Mouse (Mus musculus) thymus, postnatal 14 days (tissue): ENCODE measurements around the gene Wdr64.

Source experiments
- DNase-seq: peaks from one replicate; pipeline ENCODE4 v3.0.0; 2021

The Wdr64 gene

GRCm38 (mm10) chr1:175698293-175698692, at the start of gene Wdr64:
Gene Wdr64, plus strand, starts transcription at chr1:175698593.
- no peak for DNase-seq

- DNase-seq, result no peak
Observed at GRCm38 (mm10) chr1:175648615-175649014, 49.8 kb upstream of the Wdr64 start.

DNA sequence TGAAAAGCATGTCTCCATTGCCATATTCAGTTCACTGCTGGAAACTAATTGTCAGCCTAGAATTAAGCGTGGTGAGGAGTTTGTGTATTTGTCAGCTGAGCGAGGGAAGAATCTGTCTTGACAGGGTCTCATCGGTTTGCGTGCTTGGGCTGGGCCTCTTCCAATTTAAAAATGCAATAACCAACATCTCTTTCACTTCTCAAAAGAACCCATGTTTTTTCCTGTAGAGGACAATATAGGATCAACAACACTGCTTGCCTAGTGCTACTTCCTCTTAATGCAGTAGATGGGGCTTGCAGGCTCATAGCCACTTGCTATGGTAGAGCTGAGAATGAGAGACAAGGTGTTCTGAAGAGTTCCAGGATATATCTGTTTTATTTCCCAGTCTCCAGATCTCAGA, 38.5 kb upstream of the Wdr64 start:
- no peak for DNase-seq

DNA sequence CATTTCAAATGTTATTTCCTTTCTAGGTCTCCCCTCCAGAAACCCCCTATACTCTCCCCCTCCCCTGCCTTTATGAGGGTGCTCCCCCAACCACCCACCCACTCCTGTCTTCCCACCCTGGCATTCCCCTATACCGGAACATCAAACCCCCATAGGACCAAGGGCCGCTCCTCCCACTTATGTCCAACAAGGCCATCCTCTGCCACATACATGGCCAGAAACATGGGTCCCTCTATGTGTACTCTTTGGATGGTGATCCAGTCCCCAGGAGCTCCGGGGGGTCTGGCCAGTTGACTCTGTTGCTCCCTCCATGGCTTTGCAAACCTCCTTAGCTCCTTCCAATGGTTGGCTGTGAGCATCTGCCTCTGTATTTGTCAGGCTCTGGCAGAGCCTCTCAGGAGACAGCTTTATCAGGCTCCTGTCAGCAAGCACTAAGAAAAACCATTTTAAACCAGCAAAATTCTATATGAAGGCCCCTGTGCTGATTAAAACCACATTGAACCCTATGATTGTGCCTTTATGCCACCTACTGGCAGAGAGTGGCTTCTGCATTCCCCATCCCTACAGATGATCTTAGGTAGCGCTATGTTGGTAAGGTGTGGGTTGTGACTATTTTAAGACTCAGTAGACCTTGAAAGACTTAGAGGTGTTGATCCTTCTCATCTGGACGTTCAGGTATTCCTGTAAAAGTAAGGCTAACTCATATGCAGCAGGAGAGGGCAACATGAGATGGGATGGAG, 29.6 kb upstream of the Wdr64 start:
- DNase-seq, result peak; percentile 55

DNA sequence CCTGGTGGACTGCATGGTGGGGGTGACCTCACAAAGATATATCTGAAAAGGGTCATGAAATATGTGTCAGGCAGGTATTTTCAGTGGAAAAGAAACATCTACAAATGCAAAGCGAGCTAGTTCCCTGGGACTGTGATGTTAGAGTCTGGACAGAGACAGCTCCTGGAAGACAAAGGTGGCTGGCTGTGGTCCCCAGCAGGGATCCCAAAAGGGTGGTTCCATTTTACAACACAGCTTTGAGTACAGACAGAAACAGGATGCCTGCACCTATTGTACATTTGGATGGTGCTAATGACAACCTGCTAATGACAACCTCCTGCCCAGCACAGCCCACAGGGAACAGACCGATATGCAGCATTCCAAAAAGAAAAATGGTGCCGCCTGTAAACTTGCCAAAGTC, 28.9 kb upstream of the Wdr64 start:
- no peak for DNase-seq

GRCm38 (mm10) chr1:175670042-175670441, 28.4 kb upstream of the Wdr64 start:
- no peak for DNase-seq

GRCm38 (mm10) chr1:175671626-175672025, 26.8 kb upstream of the Wdr64 start:
- DNase-seq, result no peak

- no peak for DNase-seq
Observed at GRCm38 (mm10) chr1:175673563-175674325, 24.6 kb upstream of the Wdr64 start.

DNA sequence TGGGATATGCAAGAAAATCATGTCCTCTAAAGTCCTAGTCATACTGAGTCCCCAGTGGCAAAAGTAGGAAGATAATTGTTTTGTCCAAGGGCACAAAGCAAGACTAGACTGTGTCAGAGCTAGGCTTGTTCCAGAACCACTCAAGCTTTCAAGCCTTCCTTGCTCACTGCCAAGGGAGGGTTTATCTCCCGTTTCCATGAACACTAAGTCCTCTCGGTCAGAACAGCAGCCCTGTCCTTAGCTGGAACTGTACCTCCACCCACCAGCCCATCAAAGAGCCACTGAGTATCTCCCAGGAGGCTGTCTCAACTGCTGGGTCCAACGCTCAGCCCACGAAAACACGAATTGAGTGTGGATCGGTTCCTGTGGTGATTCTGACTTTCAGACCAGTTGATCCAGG, 23.3 kb upstream of the Wdr64 start:
- no peak for DNase-seq

GRCm38 (mm10) chr1:175677459-175677858, 20.9 kb upstream of the Wdr64 start:
- DNase-seq, result no peak

- DNase-seq, result no peak
Observed at GRCm38 (mm10) chr1:175680995-175681394, 17.4 kb upstream of the Wdr64 start.

GRCm38 (mm10) chr1:175691686-175692245, 6.6 kb upstream of the Wdr64 start:
- DNase-seq, result no peak

DNA sequence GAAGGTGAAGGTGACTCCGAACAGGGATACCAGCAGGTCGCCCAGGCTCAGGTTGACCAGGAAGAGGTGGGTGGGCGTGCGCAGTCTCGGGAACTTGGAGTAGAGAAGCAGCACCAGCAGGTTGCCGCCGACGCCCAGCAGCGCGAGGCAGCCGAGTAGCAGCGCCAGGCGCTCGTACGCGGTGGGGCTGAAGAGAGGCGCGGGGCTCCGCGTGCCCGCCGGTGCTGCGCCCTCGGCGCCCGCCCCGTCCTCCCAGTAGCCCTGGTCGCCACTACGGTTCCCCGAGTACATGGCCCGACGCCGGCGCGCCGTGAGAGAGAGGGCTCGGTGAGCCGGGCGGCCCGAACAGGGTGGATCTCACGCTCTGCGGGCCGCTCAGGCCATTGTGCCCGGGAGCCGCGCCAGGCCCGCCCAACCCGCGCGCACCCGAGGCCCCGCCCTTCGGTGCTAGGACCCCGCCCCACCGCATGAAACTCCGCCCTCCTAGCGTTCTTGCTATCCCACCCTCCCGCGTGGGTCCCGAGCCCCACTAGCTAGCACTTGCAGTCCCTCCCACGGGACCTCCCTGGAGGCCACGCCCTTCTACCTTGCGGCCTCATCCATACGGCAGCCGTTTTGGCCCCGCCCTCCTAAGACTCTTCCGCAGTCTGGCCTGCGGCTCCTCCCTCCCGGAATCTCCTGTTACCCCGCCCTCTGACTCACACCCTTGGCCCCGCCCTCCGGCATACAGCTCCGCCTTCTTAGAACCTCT, 6.0 kb upstream of the Wdr64 start, which contains the start of the genes Opn3 and Chml:
TSS of gene Opn3 (minus strand) at position 531 of the 751 bp plus-strand sequence.
TSS of gene Chml (minus strand) at position 656 of the 751 bp plus-strand sequence.
- peak; percentile 99 for DNase-seq

DNA sequence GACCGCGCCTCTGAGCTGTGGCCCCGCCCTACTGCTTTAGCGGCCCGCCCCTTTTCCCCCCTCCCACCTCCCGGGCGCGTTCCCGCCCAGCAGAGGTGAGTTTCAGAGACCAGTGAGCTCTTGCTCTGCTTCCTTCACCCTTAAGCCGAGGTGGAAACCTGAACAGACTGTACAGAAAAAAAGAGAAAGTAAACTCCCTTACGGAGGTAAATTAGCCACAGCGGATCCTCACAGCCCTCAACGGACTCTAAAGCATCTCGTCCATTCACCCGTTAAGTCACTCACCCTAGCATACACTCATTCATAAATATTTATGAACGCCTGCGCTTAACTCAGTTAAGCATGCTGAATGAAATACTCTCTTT, 5.4 kb upstream of the Wdr64 start:
- no peak for DNase-seq

- peak; percentile 34 for DNase-seq
Observed at GRCm38 (mm10) chr1:175693429-175693960, 4.9 kb upstream of the Wdr64 start.

DNA sequence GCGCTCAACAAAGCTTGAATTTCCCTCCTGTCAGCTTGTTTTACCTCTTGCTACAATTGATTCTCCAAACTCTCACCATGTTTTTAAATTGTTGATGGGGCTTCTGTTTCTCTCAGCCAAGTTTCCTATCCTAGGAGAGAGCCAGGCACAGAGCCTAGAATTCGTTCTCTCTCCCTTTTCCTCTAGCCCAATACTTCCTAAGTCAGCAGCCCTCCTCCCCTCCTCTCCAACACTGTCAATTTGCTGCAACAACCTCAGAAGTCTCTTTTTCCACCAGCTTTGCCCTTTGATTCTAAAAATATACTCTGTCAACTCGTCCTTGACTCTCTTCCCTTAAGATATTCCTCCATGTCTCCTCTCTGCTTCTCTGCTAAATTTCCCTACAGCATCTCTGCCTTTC, 982 bp downstream of the Wdr64 start:
- DNase-seq, result no peak

GRCm38 (mm10) chr1:175699796-175700195, 1.4 kb downstream of the Wdr64 start:
- DNase-seq, result peak; percentile 31

- DNase-seq, result no peak
Observed at GRCm38 (mm10) chr1:175701145-175701544, 2.8 kb downstream of the Wdr64 start.

DNA sequence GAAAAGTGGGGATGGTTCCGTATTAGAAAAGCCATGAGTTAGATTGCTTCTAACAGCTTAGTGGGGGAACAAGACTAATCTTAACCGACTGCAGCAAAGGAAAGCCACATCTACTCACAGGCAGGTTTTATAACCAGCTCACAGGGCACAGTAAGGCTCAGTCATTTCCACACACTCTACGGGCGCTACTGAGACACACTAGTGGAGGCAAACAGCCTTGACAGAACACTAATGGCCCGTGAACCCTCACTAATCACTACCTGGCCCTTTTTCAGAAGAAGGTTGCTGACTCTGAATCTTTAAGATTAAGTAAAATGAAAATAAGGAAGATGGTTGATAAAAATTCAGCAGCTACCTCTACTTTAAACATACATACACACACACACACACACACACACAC, 9.2 kb downstream of the Wdr64 start:
- no peak for DNase-seq

DNA sequence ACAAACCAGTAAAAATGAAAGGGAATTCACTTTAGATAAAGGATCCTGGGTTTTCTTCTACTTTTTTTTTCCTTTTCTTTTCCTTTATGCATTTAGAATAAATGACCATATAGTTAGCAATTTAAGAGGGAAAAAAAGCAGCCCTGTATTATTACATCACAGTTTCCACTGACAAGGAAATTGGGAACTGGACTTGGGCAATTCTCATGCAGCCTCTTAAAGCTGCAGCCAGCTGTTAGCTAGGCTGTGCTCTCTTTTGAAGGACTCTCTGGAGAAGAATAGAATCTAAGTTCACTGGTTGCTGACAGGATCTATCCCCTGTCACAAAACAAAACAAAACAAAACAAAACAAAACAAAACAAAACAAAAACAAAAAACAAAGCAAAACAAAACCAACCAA, 9.6 kb downstream of the Wdr64 start:
- no peak for DNase-seq

DNA sequence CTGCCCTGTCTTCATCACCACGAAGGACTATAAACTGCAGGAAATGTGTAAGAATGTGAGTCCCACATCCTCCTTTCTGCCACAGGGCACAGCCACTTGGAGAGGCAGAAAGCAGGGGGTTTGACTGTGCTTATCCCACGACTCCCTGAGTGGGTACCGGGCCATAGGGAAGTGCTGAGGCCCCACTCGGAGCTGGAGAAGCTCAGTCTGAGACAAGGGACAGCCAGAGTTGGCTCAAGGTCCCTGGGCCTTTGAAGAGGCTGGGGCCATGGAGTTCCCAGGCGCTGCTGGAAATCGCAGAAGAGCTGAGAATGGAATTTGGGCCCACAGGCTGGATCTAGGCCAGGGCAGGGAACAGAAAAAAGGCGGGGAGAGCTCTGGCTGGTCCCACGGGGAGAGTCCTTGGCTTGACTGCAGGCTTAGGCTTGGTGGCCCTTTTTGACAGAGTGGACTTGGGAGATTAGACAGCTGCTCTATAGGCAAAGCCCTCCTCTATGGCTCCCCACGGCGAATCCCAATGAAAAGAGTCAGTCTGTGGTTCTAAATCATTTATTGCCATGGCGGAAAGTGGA, 14.0 kb downstream of the Wdr64 start:
- DNase-seq, result no peak

DNA sequence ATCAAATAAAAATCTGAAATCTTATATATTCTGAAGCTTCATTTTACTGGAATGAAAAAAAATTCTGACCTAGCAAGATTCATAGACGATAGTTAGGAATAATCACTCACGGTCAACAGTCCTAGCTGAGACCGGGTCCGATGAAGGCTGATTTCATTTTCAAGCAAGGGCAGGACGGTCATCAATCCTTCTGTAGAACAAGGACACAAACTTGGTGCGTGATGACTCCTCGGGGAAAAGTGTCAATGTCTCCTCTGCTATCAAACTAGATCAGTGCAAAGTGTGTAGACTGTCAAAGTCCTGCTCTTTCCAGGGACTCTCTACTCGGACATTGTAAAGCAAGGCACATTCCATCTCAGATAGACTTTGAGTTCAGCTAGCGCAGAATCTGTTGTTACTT, 18.4 kb downstream of the Wdr64 start:
- DNase-seq, result no peak

GRCm38 (mm10) chr1:175725771-175726170, 27.4 kb downstream of the Wdr64 start:
- DNase-seq, result no peak
